Mouse (Mus musculus) brain, embryonic 14.5 days (tissue): ENCODE measurements at regions not wholly inside any gene's neighbourhood (a gene's known extent, or its start where the extent isn't known, plus 50 kb on each side); places are given as distances from the start of the nearest gene placed in this dataset.

Experiments used
- CTCF ChIP-seq: fragments of 200-500 bp; IDR thresholded peaks from 2 replicates; pipeline ENCODE4 v1.5.1; 2012; ENCODE audit warnings: inconsistent platforms, mild to moderate bottlenecking, moderate library complexity, borderline replicate concordance; ENCODE audit not compliant: insufficient read depth, insufficient read length; ENCODE audit errors: extremely low read depth
- POLR2A ChIP-seq: fragments of 200-500 bp; IDR thresholded peaks from 2 replicates; pipeline ENCODE4 v1.6.1; 2012; ENCODE audit warnings: mild to moderate bottlenecking, inconsistent platforms, borderline replicate concordance; ENCODE audit not compliant: poor library complexity, insufficient read depth, insufficient read length, severe bottlenecking; ENCODE audit errors: extremely low read depth

DNA sequence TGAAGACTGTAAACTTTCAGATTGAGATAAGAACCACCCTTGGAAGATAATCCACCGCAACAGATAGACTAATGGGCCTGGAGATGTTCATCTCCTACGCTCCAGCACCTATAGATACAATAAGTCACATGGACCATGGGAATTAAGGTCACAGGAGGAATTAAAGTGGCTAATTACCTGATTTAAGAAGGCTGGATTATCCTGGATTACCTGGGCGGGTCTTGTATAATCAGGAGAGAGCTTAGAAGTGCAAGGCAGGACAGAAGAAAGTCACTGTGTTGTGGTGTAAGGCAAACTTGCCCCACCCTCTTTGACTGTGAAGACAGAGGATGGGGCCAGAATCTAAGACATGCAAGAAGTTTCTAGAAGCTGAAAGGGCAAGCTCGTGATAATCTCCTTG, 61.0 kb upstream of the Maf start:
- TF ChIP-seq CTCF (no peak), POLR2A (no peak)
